Mouse (Mus musculus): ENCODE results near the gene Shh. TPM values are rescaled to one million over a fixed set of nuclear protein-coding genes. Genes with fewer than 3 reads are reported as not detected.

Shh gene
- polyA plus RNA-seq, 2 experiments = 0.06 to 0.33 TPM

GRCm38 (mm10) chr5:28482991-28483390 is 15.9 kb upstream of the Shh start:
- ATAC-seq (ENCODE audit: low FRiP score, low read depth) = no peak
- no peak for TF ChIP-seq POLR2A (IDR thresholded peaks at IDR 0.05; ENCODE audit: borderline replicate concordance, extremely low read depth, insufficient read depth, insufficient read length)
- Histone ChIP-seq H3K4me3 (replicated peaks; ENCODE audit: low read length) (no peak overlapping the region), H3K9me3 (ENCODE audit: control insufficient read depth, low read length) (no peaks in the 10 kb centered on the region), H3K9ac (ENCODE audit: low read depth, low read length, severe bottlenecking) (no peak overlapping the region), H3K36me3 (ENCODE audit: control insufficient read depth, insufficient read depth, low read length) (no peaks in the 10 kb centered on the region), H3K4me2 (replicated peaks; ENCODE audit: low read depth, low read length, severe bottlenecking) (no peak overlapping the region), H3K27ac (replicated peaks; ENCODE audit: low read depth, low read length) (no peak overlapping the region), H3K27me3 (ENCODE audit: control insufficient read depth, insufficient read depth, low read length) (no peaks in the 10 kb centered on the region), H3K4me1 (ENCODE audit: control insufficient read depth, insufficient read depth, low read length) (no peaks in the 10 kb centered on the region)
- no peak for DNase-seq (ENCODE audit: low spot score)
- 53% methylated on average over 3 of the region's 3 CpGs for WGBS

- ATAC-seq (ENCODE audit: low FRiP score, low read depth) = no peak
- 54% methylated on average over 2 of the region's 2 CpGs for WGBS
- Histone ChIP-seq H3K4me2 (replicated peaks; ENCODE audit: low read depth, low read length, severe bottlenecking) (no peak overlapping the region), H3K9me3 (ENCODE audit: control insufficient read depth, low read length) (no peaks in the 10 kb centered on the region), H3K4me3 (replicated peaks; ENCODE audit: low read length) (no peak overlapping the region), H3K4me1 (ENCODE audit: control insufficient read depth, insufficient read depth, low read length) (no peaks in the 10 kb centered on the region), H3K27ac (replicated peaks; ENCODE audit: low read depth, low read length) (no peak overlapping the region), H3K27me3 (ENCODE audit: control insufficient read depth, insufficient read depth, low read length) (no peaks in the 10 kb centered on the region), H3K36me3 (ENCODE audit: control insufficient read depth, insufficient read depth, low read length) (no peaks in the 10 kb centered on the region), H3K9ac (ENCODE audit: low read depth, low read length, severe bottlenecking) (no peak overlapping the region)
- TF ChIP-seq POLR2A (IDR thresholded peaks at IDR 0.05; ENCODE audit: borderline replicate concordance, extremely low read depth, insufficient read depth, insufficient read length) = no peak
- no peak for DNase-seq (ENCODE audit: low spot score)
Measured at GRCm38 (mm10) chr5:28481730-28482129, 14.7 kb upstream of the Shh start.

GRCm38 (mm10) chr5:28476389-28477379 is 9.6 kb upstream of the Shh start:
- TF ChIP-seq POLR2A (IDR thresholded peaks at IDR 0.05; ENCODE audit: borderline replicate concordance, extremely low read depth, insufficient read depth, insufficient read length) = no peak

GRCm38 (mm10) chr5:28473556-28473955 is 6.5 kb upstream of the Shh start:
- H3K4me3 ChIP-seq (replicated peaks; ENCODE audit: low read length) = no peak overlapping the region
- DNase-seq (ENCODE audit: low spot score) = no peak
- H3K9ac ChIP-seq (ENCODE audit: low read depth, low read length, severe bottlenecking) = no peak overlapping the region
- TF ChIP-seq POLR2A (IDR thresholded peaks at IDR 0.05; ENCODE audit: borderline replicate concordance, extremely low read depth, insufficient read depth, insufficient read length) = no peak
- 93% methylated on average over 5 of the region's 5 CpGs for WGBS
- H3K9me3 ChIP-seq (ENCODE audit: control insufficient read depth, low read length) = no peaks in the 10 kb centered on the region
- peaks cover 7% of the 10 kb centered on the region for H3K27me3 ChIP-seq (ENCODE audit: control insufficient read depth, insufficient read depth, low read length)
- no peak for ATAC-seq (ENCODE audit: low FRiP score, low read depth)
- no peaks in the 10 kb centered on the region for H3K4me1 ChIP-seq (ENCODE audit: control insufficient read depth, insufficient read depth, low read length)
- no peak overlapping the region for H3K27ac ChIP-seq (replicated peaks; ENCODE audit: low read depth, low read length)
- H3K36me3 ChIP-seq (ENCODE audit: control insufficient read depth, insufficient read depth, low read length) = no peaks in the 10 kb centered on the region
- H3K4me2 ChIP-seq (replicated peaks; ENCODE audit: low read depth, low read length, severe bottlenecking) = no peak overlapping the region

More at GRCm38 (mm10) chr5:28476389-28477379, 9.6 kb upstream of the Shh start:
- 50% methylated on average over 10 of the region's 10 CpGs for WGBS
- H3K36me3 ChIP-seq (ENCODE audit: control insufficient read depth, insufficient read depth, low read length) = no peaks in the 10 kb centered on the region
- ATAC-seq (ENCODE audit: low FRiP score, low read depth) (no peak), DNase-seq (ENCODE audit: low spot score) (no peak)
- H3K27me3 ChIP-seq (ENCODE audit: control insufficient read depth, insufficient read depth, low read length) = no peaks in the 10 kb centered on the region
- H3K4me1 ChIP-seq (ENCODE audit: control insufficient read depth, insufficient read depth, low read length) = no peaks in the 10 kb centered on the region
- H3K9me3 ChIP-seq (ENCODE audit: control insufficient read depth, low read length) = no peaks in the 10 kb centered on the region
- H3K4me2 ChIP-seq (replicated peaks; ENCODE audit: low read depth, low read length, severe bottlenecking) = no peak overlapping the region
- H3K27ac ChIP-seq (replicated peaks; ENCODE audit: low read depth, low read length) = no peak overlapping the region
- no peak overlapping the region for H3K4me3 ChIP-seq (replicated peaks; ENCODE audit: low read length)
- H3K9ac ChIP-seq (ENCODE audit: low read depth, low read length, severe bottlenecking) = no peak overlapping the region

- ATAC-seq (ENCODE audit: low FRiP score, low read depth) = no peak
Measured at GRCm38 (mm10) chr5:28469525-28470202, 2.6 kb upstream of the Shh start.

More at GRCm38 (mm10) chr5:28469525-28470202, 2.6 kb upstream of the Shh start:
- Histone ChIP-seq H3K4me1 (ENCODE audit: control insufficient read depth, insufficient read depth, low read length) (peaks cover 3% of the 10 kb centered on the region; the same call in 1 of the 2 replicates), H3K36me3 (ENCODE audit: control insufficient read depth, insufficient read depth, low read length) (no peaks in the 10 kb centered on the region), H3K27me3 (ENCODE audit: control insufficient read depth, insufficient read depth, low read length) (peaks cover 46% of the 10 kb centered on the region), H3K4me2 (replicated peaks; ENCODE audit: low read depth, low read length, severe bottlenecking) (no peak overlapping the region), H3K27ac (replicated peaks; ENCODE audit: low read depth, low read length) (no peak overlapping the region), H3K4me3 (replicated peaks; ENCODE audit: low read length) (no peak overlapping the region), H3K9ac (ENCODE audit: low read depth, low read length, severe bottlenecking) (no peak overlapping the region), H3K9me3 (ENCODE audit: control insufficient read depth, low read length) (no peaks in the 10 kb centered on the region)
- no peak for DNase-seq (ENCODE audit: low spot score)
- no peak for TF ChIP-seq POLR2A (IDR thresholded peaks at IDR 0.05; ENCODE audit: borderline replicate concordance, extremely low read depth, insufficient read depth, insufficient read length)
- WGBS = 6% methylated on average over 9 of the region's 9 CpGs
